Mouse (Mus musculus): Measurements from ENCODE around the gene Serbp1.

Serbp1 gene

GRCm38 (mm10) chr6:67243765-67244420 is 5.9 kb downstream of the Serbp1 start:
- no peaks in the 10 kb centered on the region for H3K27me3 ChIP-seq (ENCODE audit: insufficient read depth, low read length)
- peaks cover 66% of the 10 kb centered on the region for H3K4me1 ChIP-seq (replicated peaks; ENCODE audit: low read depth, low read length)
- H3K9me3 ChIP-seq (ENCODE audit: low read length) = no peaks in the 10 kb centered on the region
- no peak overlapping the region for H3K4me3 ChIP-seq (replicated peaks; ENCODE audit: low read length)
- peaks cover 21% of the 10 kb centered on the region for H3K36me3 ChIP-seq (ENCODE audit: insufficient read depth, low read length)
- TF ChIP-seq CTCF (conservative IDR thresholded peaks at IDR 0.05; ENCODE audit: low read length) = no peak
- TF ChIP-seq NANOG (IDR thresholded peaks at IDR 0.05; ENCODE audit: borderline replicate concordance, low read length) = no peak
- no peak for TF ChIP-seq POU5F1 (IDR thresholded peaks at IDR 0.05; ENCODE audit: borderline replicate concordance, low read length)

DNA sequence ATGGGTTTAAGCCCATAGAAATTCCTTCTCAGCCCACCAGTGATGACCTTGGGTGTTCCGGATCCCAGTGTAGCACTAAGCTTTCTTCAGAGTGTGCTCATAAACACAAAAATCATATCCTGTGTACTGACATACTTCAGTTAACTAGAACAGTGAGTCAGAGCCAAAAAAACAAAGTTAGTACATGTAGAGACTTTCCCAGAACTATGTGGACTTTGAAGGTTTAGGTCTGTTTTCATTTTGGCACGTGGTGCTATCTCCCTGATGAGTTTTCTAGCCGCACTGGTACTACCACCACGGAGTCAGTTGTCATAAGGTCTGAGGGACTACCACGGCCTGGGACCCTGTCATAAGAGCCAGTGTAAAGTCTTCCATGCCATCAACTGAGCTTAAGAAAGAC is 6.5 kb downstream of the Serbp1 start:
- H3K27me3 ChIP-seq (ENCODE audit: insufficient read depth, low read length) = no peaks in the 10 kb centered on the region
- H3K9me3 ChIP-seq (ENCODE audit: low read length) = no peaks in the 10 kb centered on the region
- H3K4me3 ChIP-seq (replicated peaks; ENCODE audit: low read length) = no peak overlapping the region
- TF ChIP-seq NANOG (IDR thresholded peaks at IDR 0.05; ENCODE audit: borderline replicate concordance, low read length) (no peak), POU5F1 (IDR thresholded peaks at IDR 0.05; ENCODE audit: borderline replicate concordance, low read length) (no peak), CTCF (conservative IDR thresholded peaks at IDR 0.05; ENCODE audit: low read length) (no peak)
- H3K36me3 ChIP-seq (ENCODE audit: insufficient read depth, low read length) = peaks cover 25% of the 10 kb centered on the region
- H3K4me1 ChIP-seq (replicated peaks; ENCODE audit: low read depth, low read length) = peaks cover 66% of the 10 kb centered on the region

GRCm38 (mm10) chr6:67251095-67251494 is 13.1 kb downstream of the Serbp1 start:
- H3K36me3 ChIP-seq (ENCODE audit: insufficient read depth, low read length) = peaks cover 63% of the 10 kb centered on the region
- no peaks in the 10 kb centered on the region for H3K27me3 ChIP-seq (ENCODE audit: insufficient read depth, low read length)
- TF ChIP-seq POU5F1 (IDR thresholded peaks at IDR 0.05; ENCODE audit: borderline replicate concordance, low read length) = no peak
- no peak for TF ChIP-seq CTCF (conservative IDR thresholded peaks at IDR 0.05; ENCODE audit: low read length)
- TF ChIP-seq NANOG (IDR thresholded peaks at IDR 0.05; ENCODE audit: borderline replicate concordance, low read length) = no peak
- no peaks in the 10 kb centered on the region for H3K9me3 ChIP-seq (ENCODE audit: low read length)
- H3K4me1 ChIP-seq (replicated peaks; ENCODE audit: low read depth, low read length) = peaks cover 16% of the 10 kb centered on the region
- H3K4me3 ChIP-seq (replicated peaks; ENCODE audit: low read length) = no peak overlapping the region

DNA sequence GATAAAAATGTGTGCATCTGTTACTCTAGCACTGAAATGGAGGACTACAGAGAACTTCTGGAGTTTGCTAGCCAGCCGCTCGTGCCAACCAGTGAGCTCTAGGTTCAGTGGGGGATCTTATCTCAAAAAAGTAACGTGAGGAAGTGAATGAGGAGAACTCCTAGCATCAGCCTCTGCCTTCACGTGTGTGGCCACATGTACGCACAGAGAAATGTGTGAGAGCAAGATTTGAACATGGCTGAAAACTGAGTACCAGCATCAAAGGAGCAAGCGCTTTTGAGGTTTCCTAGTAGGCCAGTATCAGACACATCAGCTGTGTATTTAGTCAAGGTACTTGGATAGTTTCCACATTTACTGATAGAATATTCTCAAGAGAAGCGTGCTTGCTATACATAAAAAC is 27.0 kb downstream of the Serbp1 start:
- Histone ChIP-seq H3K27me3 (ENCODE audit: insufficient read depth, low read length) (no peaks in the 10 kb centered on the region), H3K4me1 (replicated peaks; ENCODE audit: low read depth, low read length) (peaks cover 23% of the 10 kb centered on the region), H3K36me3 (ENCODE audit: insufficient read depth, low read length) (peaks cover 33% of the 10 kb centered on the region), H3K4me3 (replicated peaks; ENCODE audit: low read length) (no peak overlapping the region), H3K9me3 (ENCODE audit: low read length) (no peaks in the 10 kb centered on the region)
- TF ChIP-seq POU5F1 (IDR thresholded peaks at IDR 0.05; ENCODE audit: borderline replicate concordance, low read length) = no peak
- no peak for TF ChIP-seq CTCF (conservative IDR thresholded peaks at IDR 0.05; ENCODE audit: low read length)
- TF ChIP-seq NANOG (IDR thresholded peaks at IDR 0.05; ENCODE audit: borderline replicate concordance, low read length) = no peak

GRCm38 (mm10) chr6:67266159-67266657 is 28.2 kb downstream of the Serbp1 start:
- H3K4me1 ChIP-seq (replicated peaks; ENCODE audit: low read depth, low read length) = peaks cover 33% of the 10 kb centered on the region
- peak overlapping the region; percentile 100 for H3K4me3 ChIP-seq (replicated peaks; ENCODE audit: low read length)
- H3K36me3 ChIP-seq (ENCODE audit: insufficient read depth, low read length) = peaks cover 39% of the 10 kb centered on the region
- H3K27me3 ChIP-seq (ENCODE audit: insufficient read depth, low read length) = no peaks in the 10 kb centered on the region
- TF ChIP-seq CTCF (conservative IDR thresholded peaks at IDR 0.05; ENCODE audit: low read length) = no peak
- no peak for TF ChIP-seq POU5F1 (IDR thresholded peaks at IDR 0.05; ENCODE audit: borderline replicate concordance, low read length)
- TF ChIP-seq NANOG (IDR thresholded peaks at IDR 0.05; ENCODE audit: borderline replicate concordance, low read length) = no peak
- H3K9me3 ChIP-seq (ENCODE audit: low read length) = no peaks in the 10 kb centered on the region

GRCm38 (mm10) chr6:67266664-67267407 is 28.9 kb downstream of the Serbp1 start:
- Histone ChIP-seq H3K9me3 (ENCODE audit: low read length) (no peaks in the 10 kb centered on the region), H3K4me1 (replicated peaks; ENCODE audit: low read depth, low read length) (peaks cover 39% of the 10 kb centered on the region), H3K4me3 (replicated peaks; ENCODE audit: low read length) (peak overlapping the region; percentile 100), H3K36me3 (ENCODE audit: insufficient read depth, low read length) (peaks cover 41% of the 10 kb centered on the region), H3K27me3 (ENCODE audit: insufficient read depth, low read length) (no peaks in the 10 kb centered on the region)
- TF ChIP-seq NANOG (IDR thresholded peaks at IDR 0.05; ENCODE audit: borderline replicate concordance, low read length) (no peak), CTCF (conservative IDR thresholded peaks at IDR 0.05; ENCODE audit: low read length) (no peak), POU5F1 (IDR thresholded peaks at IDR 0.05; ENCODE audit: borderline replicate concordance, low read length) (no peak)

DNA sequence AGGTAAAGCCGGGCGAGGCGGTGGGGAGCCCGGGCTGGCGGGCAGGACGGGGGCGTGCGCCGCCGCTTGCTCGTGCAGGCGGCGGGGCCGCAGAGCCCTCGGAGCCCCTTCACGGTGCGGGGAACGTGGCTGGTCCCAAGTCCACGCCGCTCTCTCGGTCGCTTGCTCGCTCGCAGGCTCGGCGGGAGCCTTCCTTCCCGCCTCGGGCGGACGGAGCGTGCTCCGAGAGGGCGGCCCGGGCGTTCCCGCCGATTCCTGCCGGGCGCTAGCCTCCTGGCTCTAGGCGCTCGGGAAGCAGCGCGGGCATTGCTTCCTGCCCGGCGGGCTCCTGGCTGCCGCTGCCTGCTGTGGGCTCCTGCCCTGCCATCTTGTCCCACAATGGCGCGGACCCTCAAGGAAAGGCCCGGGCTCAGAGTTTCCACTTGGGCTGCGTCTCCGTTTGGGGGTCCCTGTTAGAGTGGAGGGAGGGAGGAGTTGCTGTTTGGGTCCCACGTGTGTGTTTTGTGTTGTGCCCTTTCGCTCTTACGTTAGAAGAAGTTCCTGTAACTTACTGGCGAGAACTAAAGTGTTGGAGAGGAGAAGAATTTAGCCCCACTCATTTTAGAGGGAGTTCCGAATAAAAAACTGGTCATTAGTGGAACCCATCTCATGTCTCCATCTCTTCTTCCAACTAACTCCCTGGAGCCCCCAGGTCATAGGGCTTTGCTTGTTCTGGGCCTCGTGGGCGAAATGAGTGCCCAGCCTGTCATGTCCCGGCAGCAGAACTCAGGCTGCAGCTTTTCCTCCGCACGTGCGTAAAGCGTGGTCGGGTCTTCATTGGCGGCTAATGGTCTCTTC is 29.6 kb downstream of the Serbp1 start:
- H3K4me3 ChIP-seq (replicated peaks; ENCODE audit: low read length) = peak overlapping the region; percentile 100
- H3K36me3 ChIP-seq (ENCODE audit: insufficient read depth, low read length) = peaks cover 49% of the 10 kb centered on the region
- no peaks in the 10 kb centered on the region for H3K27me3 ChIP-seq (ENCODE audit: insufficient read depth, low read length)
- H3K9me3 ChIP-seq (ENCODE audit: low read length) = no peaks in the 10 kb centered on the region
- peaks cover 46% of the 10 kb centered on the region for H3K4me1 ChIP-seq (replicated peaks; ENCODE audit: low read depth, low read length)
- no peak for TF ChIP-seq NANOG (IDR thresholded peaks at IDR 0.05; ENCODE audit: borderline replicate concordance, low read length)
- no peak for TF ChIP-seq CTCF (conservative IDR thresholded peaks at IDR 0.05; ENCODE audit: low read length)
- TF ChIP-seq POU5F1 (IDR thresholded peaks at IDR 0.05; ENCODE audit: borderline replicate concordance, low read length) = no peak

DNA sequence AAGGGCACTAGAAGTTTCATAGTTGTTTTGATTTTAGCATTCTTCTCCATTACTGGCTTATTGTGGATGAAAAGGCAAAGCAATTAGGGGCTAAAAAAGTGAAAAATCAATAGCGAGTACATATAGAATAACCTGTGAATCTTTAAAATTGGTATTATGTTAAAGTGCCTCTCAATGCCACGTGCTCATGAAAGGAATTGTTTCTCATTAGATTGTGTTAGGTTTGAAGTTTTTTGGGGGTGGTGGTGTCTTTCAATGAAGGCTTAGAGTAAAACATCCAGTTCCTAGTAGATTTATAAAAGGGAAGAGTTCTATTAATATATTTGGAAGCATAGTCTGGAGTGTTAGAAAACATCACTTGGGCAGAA is 30.3 kb downstream of the Serbp1 start:
- no peak for TF ChIP-seq CTCF (conservative IDR thresholded peaks at IDR 0.05; ENCODE audit: low read length)
- TF ChIP-seq POU5F1 (IDR thresholded peaks at IDR 0.05; ENCODE audit: borderline replicate concordance, low read length) = no peak
- TF ChIP-seq NANOG (IDR thresholded peaks at IDR 0.05; ENCODE audit: borderline replicate concordance, low read length) = no peak
- H3K4me1 ChIP-seq (replicated peaks; ENCODE audit: low read depth, low read length) = peaks cover 52% of the 10 kb centered on the region
- H3K4me3 ChIP-seq (replicated peaks; ENCODE audit: low read length) = peak overlapping the region; percentile 100
- no peaks in the 10 kb centered on the region for H3K27me3 ChIP-seq (ENCODE audit: insufficient read depth, low read length)
- peaks cover 55% of the 10 kb centered on the region for H3K36me3 ChIP-seq (ENCODE audit: insufficient read depth, low read length)
- H3K9me3 ChIP-seq (ENCODE audit: low read length) = no peaks in the 10 kb centered on the region
